Mouse (Mus musculus) layer of hippocampus, adult 2 months (tissue): ENCODE measurements around the gene Mapk8. TPM values are rescaled to one million over a fixed set of nuclear protein-coding genes. Genes with fewer than 3 reads are reported as not detected.

ENCODE experiments used
- DNase-seq, 2 experiments: peaks; one replicate each; pipeline ENCODE4 v3.0.0; 2022; ENCODE audit warnings: low spot score in 2 of 2
- H3K27ac ChIP-seq: fragments of 200-600 bp; 2 replicates; pipeline ENCODE4 v1.8.1; 2022
- H3K4me3 ChIP-seq: fragments of 200-600 bp; 2 replicates; pipeline ENCODE4 v1.8.1; 2022; ENCODE audit warnings: mild to moderate bottlenecking
- CTCF ChIP-seq: fragments of 200-600 bp; conservative IDR thresholded peaks from 2 replicates; pipeline ENCODE4 v1.8.1; 2022; ENCODE audit warnings: antibody characterized with exemption, mild to moderate bottlenecking, moderate library complexity
- long read RNA-seq, 2 experiments: library from polyadenylated mRNA; stranded (forward); transcript quantifications; one replicate each; pipeline ENCODE4 v2.0.0; 2021; ENCODE audit warnings: borderline mapping rate in 2 of 2
- total RNA-seq, 2 experiments: library from RNA; stranded (reverse); gene quantifications; 2 replicates each; pipeline ENCODE4 v1.2.3; 2021

The Mapk8 gene
- 10 to 100 TPM; 76.9 to 80.6 TPM for total RNA-seq
- long read RNA-seq, experiment 1, partial matches to known transcripts: 0 of 1 reads
- long read RNA-seq, experiment 1, other reads (novel, unspliced or antisense): 1 of 1 reads
- long read RNA-seq, experiment 2, partial matches to known transcripts: 0 of 4 reads
- long read RNA-seq, experiment 2, other reads (novel, unspliced or antisense): 3 of 4 reads

DNA sequence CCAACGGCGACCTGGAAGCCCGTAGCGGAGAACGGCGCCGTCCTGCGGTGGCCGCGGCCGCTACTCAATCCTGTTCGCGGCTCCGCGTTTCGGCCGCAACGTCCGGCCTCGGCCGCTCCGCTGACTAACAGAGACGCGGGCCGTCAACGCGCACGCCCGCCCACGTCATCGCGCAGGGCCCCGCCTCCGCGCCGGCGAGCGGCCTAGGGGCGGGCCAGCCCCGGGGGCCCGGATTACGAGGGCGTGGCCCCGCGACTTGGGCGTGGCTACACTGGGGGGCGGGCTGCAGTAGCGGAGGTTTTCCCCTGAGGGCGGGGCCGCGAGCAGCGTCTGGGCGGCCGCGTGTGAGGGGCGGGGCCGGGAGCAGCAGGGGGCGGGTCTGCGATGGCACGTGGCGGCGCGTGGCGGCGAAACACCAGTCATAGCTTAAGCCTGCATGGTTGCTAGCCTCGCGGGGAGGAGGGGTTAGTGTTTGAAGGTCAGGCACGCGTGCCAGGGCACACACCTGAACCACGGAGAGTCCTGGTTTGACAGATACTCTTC is at the start of gene Mapk8:
Gene Mapk8, minus strand, starts transcription at position 132 of the 543 bp plus-strand sequence.
- peak within 1 kb of the TSS; percentile 76 for H3K4me3 ChIP-seq
- peak; percentile 96 to 97 for DNase-seq
- peak within 1 kb of the TSS; percentile 97 for H3K27ac ChIP-seq
- peak; percentile 46 for TF ChIP-seq CTCF

DNA sequence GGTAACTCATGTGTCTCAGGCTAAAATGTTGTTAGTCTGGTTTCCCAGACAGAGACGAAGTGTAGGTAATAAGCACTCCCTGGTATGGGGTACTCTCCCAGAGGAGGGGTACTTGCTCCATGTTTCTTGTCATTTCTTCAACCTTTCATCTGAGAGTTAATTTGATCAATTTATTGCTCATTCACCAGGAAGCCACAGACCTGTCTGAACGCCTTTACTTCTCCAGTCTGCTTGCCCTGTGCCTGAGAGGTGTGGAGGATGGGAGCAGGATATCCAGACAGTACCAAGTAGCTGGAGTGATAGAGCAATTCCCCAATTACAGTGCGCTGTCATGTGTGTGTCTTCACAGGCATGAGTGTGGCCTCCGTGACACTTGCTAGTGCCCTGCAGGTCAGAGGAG is 48.3 kb upstream of the Mapk8 start:
- no peak for DNase-seq

DNA sequence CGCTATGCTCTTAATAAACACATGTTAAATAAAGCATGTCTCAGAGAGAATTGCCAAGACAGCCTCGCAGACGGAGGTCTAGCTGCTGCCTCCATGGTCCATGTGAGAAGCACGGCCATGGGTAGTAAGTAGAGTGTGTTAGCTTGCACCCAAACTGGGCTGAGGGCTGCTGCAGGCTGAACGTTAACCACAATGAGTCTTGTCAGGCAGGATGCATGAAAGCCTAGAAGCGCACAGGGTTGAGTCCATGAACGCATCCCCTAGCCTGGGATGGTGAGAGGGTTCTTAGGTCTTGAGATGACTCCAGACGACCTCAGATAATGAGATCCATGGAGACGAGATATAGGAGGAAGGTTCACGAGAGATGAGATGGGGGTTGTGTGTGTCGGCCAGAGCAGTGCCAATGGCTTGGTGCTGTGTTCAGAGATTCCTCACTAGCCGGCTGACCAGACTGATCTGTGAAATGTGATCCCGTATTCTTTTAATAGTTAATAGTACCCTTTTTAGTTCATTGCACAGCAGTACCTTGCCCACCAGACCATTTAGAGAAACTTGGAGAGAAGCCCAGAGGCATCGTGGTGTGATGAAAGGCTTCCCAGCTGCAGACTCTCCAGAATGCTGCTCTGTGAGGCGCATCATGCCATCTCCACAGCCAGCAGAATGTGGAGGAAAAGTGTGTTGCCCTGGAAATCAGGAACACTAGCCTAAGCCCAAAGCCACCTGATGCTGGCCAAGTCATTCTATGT is 41.0 kb upstream of the Mapk8 start:
- Histone ChIP-seq H3K27ac (no peak overlapping the region), H3K4me3 (no peak overlapping the region)
- no peak for TF ChIP-seq CTCF
- no peak for DNase-seq

More for the DNA sequence above, 48.3 kb upstream of the Mapk8 start:
- Histone ChIP-seq H3K27ac (no peak overlapping the region), H3K4me3 (no peak overlapping the region)
- no peak for TF ChIP-seq CTCF

DNA sequence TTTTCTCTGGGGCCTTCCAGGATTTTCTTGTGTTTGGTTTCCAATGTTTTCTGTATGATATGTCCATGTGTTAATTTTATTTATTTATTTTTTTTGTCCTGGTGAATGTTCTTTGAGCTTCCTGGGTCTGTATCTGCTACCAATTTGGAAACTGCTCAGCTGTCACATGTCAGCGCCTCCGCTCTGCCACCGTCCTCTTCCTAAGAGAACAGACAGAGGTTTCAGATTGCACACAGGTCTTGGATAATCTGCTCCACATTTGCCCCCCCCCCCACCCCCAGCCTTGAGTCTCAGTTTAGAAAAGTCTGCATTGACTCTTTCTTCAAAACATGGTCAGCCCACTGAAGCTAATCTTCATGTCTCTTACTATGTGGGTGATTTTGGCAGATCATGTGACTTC is 35.0 kb upstream of the Mapk8 start:
- Histone ChIP-seq H3K27ac (no peak overlapping the region), H3K4me3 (no peak overlapping the region)
- TF ChIP-seq CTCF: no peak
- no peak for DNase-seq

DNA sequence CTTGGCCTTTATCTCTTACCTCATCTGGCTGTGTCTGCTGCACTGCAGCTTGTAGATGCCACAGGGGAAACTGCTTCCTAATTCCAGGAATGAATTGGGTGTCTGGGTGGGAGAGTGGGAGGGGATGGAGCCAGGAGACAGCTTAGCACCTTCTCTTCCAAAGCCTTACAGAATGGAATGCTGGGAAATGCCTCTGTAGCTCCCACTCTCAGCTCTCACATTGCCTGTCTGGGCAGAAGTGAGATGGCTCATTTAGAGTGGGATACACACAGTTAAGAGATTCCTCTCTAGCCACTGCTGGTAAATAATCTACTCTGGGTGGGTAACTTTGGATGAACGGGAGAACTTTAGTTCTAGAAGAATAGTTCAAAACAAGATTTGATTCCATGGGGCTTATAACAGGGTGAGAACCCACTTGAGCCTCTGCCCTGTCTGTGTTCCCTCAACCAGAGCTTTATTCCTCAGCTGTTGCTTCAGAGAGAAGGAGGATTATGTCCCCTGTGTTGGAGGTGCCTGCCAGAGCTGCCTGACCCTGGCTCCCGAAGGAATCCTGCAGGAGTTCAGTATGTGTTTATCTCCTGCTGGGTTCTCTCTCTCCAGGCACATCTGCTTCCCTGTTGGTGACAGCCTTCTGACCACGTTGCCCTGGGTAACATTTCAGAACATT is 29.3 kb upstream of the Mapk8 start:
- no peak for TF ChIP-seq CTCF
- no peak for DNase-seq
- Histone ChIP-seq H3K27ac (no peak overlapping the region), H3K4me3 (no peak overlapping the region)

DNA sequence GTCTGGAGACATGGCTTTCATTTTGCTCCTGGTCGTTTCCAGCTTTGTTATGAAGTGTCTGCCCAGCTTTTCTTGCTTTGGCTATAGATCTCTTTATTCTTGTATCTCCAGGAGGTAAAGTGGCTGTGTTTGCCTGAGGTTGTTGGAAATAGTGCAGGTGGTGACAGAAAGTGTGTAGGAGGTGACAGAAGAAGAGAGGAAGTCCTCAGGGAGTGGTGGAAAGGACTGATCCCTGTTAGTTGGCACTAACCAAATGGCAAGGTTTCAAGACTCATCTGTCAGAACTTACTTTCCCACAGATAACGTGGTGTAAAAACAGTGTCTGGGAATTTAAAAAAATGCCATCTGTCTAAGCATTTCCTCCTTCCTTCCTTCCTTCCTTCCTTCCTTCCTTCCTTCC is 27.5 kb upstream of the Mapk8 start:
- DNase-seq: peak in 1 of 2 experiments; percentile 41
- H3K27ac ChIP-seq: no peak overlapping the region
- no peak for TF ChIP-seq CTCF
- no peak overlapping the region for H3K4me3 ChIP-seq

DNA sequence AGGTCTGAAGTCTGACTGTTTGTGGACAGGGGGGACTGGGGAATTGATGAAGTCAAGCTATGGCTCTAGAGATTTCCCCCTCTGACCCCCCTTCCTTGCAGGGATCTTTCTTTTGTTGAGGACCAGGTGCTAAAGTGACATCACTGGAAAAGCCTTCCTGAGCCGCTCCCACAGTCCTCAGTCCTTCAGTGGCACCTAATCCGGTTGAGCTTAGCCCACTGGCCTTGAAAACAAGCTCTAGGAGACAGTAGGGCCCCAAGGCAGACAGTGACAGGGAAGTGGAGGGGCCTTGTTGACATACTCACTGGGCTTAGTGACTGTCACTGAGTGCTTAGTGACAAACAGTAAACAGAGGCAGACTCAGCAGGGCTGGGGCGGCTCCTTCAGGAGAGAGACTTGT is 24.4 kb upstream of the Mapk8 start, which contains the start of gene Frmpd2:
Gene Frmpd2, plus strand, starts transcription at position 366 of the 400 bp plus-strand sequence.
- no peak for TF ChIP-seq CTCF
- Histone ChIP-seq H3K27ac (no peak within 1 kb of the TSS), H3K4me3 (no peak within 1 kb of the TSS)
- no peak for DNase-seq

DNA sequence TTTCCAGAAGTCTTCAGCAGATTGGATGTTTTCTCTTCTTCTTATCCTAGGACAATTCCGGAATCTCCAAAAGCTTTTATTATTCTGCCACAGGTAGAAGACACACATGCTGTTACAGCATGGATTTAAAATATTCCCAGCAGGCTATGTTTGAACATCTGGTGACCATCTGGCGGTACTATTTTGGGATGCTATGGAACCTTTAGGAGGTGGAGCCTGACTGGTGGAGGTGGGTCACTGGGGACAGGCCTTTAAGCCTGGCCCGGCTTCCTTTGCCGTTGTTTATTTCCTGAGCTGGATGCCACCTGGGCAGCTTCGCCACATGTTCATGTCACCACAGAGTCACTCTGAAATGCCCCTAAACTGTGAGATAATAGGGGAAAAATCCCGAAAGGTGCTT is 20.8 kb upstream of the Mapk8 start:
- no peak for TF ChIP-seq CTCF
- DNase-seq: no peak
- Histone ChIP-seq H3K4me3 (no peak overlapping the region), H3K27ac (no peak overlapping the region)

DNA sequence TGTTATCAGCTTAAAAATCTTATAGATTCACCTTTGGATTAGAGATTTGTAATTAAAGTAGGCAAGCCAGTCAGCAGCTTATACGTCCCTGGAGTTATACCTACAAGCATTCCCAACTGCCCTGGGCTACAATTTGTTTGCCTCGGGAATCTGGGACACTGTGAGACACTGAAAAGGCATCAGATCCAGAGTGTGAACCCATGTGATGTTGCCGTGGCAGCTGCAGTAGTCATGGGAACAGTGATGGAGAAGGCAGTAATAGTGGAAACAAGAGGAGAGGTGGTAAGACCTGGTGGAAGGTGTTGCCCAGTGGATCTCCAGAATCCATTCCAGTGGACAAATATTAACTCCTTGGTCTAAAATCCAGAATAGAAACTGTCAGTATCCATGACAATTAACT is 16.7 kb upstream of the Mapk8 start:
- no peak for TF ChIP-seq CTCF
- DNase-seq: no peak
- H3K27ac ChIP-seq: no peak overlapping the region

DNA sequence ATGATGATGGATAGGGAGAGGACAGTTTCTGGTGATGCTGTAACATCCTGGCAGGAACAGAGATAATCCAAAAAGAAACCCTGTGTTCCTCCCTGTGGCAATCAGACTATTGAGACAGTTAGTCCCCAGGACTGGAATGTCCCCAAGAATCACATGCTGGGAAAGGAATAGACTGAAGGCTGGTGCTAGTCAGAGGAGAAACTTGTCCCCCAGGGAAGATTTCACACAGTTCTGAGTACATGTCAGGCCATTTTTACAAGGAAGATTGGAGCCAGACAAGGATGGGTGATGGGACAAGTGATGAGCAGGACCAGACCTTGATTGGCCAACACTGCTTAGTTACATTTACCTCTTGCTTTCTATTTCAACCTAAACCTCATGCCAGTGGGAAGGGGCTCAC is 3.4 kb upstream of the Mapk8 start:
- no peak for DNase-seq
- H3K27ac ChIP-seq: no peak overlapping the region
- TF ChIP-seq CTCF: no peak
- H3K4me3 ChIP-seq: no peak overlapping the region

More for the DNA sequence above, 16.7 kb upstream of the Mapk8 start:
- no peak overlapping the region for H3K4me3 ChIP-seq

DNA sequence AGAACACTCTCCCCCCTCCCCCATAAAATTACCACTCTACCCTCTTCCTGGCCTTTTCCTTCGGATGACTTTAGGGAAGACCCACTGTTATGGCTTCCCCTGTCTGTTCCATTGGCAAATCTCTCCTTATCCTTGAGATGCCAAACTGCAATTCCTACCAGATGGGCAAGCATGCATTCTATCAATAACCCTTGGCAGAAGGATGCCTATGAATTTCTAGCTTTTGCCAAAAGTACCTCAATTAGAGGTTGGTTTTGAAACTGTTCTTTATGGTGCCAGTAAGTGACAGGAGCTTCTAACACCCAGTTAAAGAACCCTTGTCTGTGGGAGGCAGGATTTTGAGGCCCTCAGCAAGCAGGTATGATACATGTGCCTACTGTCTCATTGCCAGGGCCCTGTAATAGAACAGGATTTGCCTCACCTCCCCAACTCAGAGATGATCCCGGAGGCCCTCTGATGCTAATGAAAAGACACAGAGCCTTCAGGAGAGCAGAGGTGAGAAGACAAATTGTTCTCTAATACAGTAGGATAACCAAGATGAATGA is 2.4 kb upstream of the Mapk8 start:
- H3K27ac ChIP-seq: no peak overlapping the region
- peak in 1 of 2 experiments; percentile 16 for DNase-seq
- TF ChIP-seq CTCF: no peak
- H3K4me3 ChIP-seq: no peak overlapping the region

DNA sequence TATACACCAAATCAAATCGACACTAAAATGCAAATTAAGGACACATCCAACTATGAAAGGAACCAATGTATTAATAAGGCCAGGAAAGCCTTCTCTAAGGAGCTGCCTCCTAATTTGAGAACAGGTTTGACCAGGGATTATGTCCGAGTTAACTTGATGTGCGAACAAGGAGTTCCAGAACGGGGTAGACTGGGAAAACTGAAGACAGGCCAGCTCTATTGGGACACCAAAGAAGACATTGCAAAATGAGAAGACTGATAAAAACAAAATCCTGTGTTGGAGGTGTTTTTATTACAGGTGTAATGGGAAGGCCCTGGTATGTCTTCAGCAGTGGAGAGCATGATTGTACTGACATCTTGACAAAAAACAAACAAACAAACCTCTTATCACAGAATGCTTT is 1.3 kb upstream of the Mapk8 start:
- no peak for DNase-seq
- Histone ChIP-seq H3K4me3 (no peak overlapping the region), H3K27ac (no peak overlapping the region)
- no peak for TF ChIP-seq CTCF

DNA sequence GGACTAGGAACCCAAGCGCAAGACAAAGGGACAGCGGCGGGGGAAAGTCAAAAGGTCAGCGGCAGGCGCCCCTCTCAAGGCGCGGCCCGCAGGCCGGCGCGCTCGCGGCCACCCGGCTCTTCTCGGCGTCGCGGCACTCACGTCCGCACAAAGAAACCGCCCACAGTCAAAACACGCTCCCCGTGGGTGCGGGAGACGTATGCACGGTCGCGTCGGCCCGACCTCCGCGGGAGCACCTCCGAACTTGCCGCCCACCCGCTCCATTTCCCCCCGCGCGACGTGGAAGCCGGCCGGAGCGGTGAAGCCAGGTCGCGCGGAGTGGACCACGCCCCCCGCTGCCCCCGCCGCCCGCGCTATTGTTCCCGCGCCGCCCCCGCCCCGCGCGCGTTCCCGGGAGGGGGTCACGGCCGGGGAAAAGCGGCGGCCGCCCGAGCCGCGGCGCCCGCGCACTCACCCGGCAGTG is 366 bp downstream of the Mapk8 start:
- peak overlapping the region; percentile 76 for H3K4me3 ChIP-seq
- no peak for TF ChIP-seq CTCF
- peak in 1 of 2 experiments; percentile 23 for DNase-seq
- peak overlapping the region; percentile 97 for H3K27ac ChIP-seq
